7 mouse cellular contexts compared by ENCODE assay signal in genomic region chr9:21091707-21092320, GRCm38 (mm10). TPM values are rescaled to one million over a fixed set of nuclear protein-coding genes. Genes with fewer than 3 reads are reported as not detected.
DNase-seq lines count a peak whose midpoint lies in the region; ATAC-seq lines count a peak whose summit lies in the region.

Gm38431 (minus strand) TSS chr9:21091997.
Raver1 (minus strand) TSS chr9:21092008.

- under 1% methylated on average over 54 of the region's 54 CpGs for WGBS in intestine, embryonic 15.5 days
- WGBS in midbrain, embryonic 10.5 days, result under 1% methylated on average over 54 of the region's 54 CpGs

- H3K9ac ChIP-seq in intestine, embryonic 15.5 days, result peak within 1 kb of the TSS; percentile 75

- intact Hi-C loops in gastrocnemius, postnatal 36 days (cut with DNase I), result loop anchor here (5.0 kb wide), 1 partner anchor 35 kb away; no protein-coding TSS in a partner anchor
- intact Hi-C loops in left cerebral cortex, postnatal 25 days (cut with DNase I), result loop anchor here (1.0 to 2.0 kb wide), 2 partner anchors 39 to 61 kb away; partner anchors contain the start of gene Tyk2

- peaks cover 21% of the 10 kb centered on the region for H3K36me3 ChIP-seq in intestine, embryonic 15.5 days
- peaks cover 46% of the 10 kb centered on the region for H3K36me3 ChIP-seq in midbrain, embryonic 10.5 days

- DNase-seq in adrenal gland, adult 2 months, result peak; percentile 98
- DNase-seq in embryo, embryonic 11.5 days (ENCODE audit: low read depth, low spot score), result peak; percentile 95
- DNase-seq in gastrocnemius, postnatal 36 days, result peak; percentile 93 to 98
- peak; percentile 96 to 99 for DNase-seq in left cerebral cortex, postnatal 25 days (ENCODE audit: low spot score in 2 of 2)
- DNase-seq in midbrain, embryonic 10.5 days (ENCODE audit: low spot score), result peak; percentile 98
- peak; percentile 94 for DNase-seq in right cerebral cortex, postnatal 4 days

- H3K27ac ChIP-seq in intestine, embryonic 15.5 days, result peak within 1 kb of the TSS; percentile 95
- H3K27ac ChIP-seq in midbrain, embryonic 10.5 days (replicated peaks), result peak within 1 kb of the TSS; percentile 97

- no peaks in the 10 kb centered on the region for H3K27me3 ChIP-seq in intestine, embryonic 15.5 days (replicated peaks)
- no peaks in the 10 kb centered on the region for H3K27me3 ChIP-seq in midbrain, embryonic 10.5 days (ENCODE audit: low read depth, poor library complexity, severe bottlenecking)

- peak within 1 kb of the TSS; percentile 76 for H3K4me2 ChIP-seq in intestine, embryonic 15.5 days (replicated peaks)

- H3K4me1 ChIP-seq in intestine, embryonic 15.5 days (replicated peaks), result peaks cover 23% of the 10 kb centered on the region
- H3K4me1 ChIP-seq in midbrain, embryonic 10.5 days, result peaks cover 32% of the 10 kb centered on the region

- ATAC-seq in intestine, embryonic 15.5 days, result peak; percentile 99

- H3K9me3 ChIP-seq in intestine, embryonic 15.5 days, result no peaks in the 10 kb centered on the region
- H3K9me3 ChIP-seq in midbrain, embryonic 10.5 days (replicated peaks), result no peaks in the 10 kb centered on the region

- peak within 1 kb of the TSS; percentile 71 for H3K4me3 ChIP-seq in intestine, embryonic 15.5 days (replicated peaks)
- H3K4me3 ChIP-seq in midbrain, embryonic 10.5 days, result peak within 1 kb of the TSS; percentile 81

RNA-seq across cellular contexts. Expression of gene Gm38431, which starts in this region (rescaled TPM):
- total RNA-seq in adrenal gland, adult 2 months (2021), result 1 to 10 TPM in 1 of 2 experiments, under 1 TPM in 1; 0.90 to 2.5 TPM
- polyA plus RNA-seq in adrenal gland, adult 2 months (2012; rRNA removed), result 68.5 and 74.0 TPM in 2 replicates
- 1 to 10 TPM; 1.6 TPM for total RNA-seq in gastrocnemius, postnatal 36 days (2021)
- polyA plus RNA-seq in intestine, embryonic 15.5 days (2015; fragmentation: Nextera tagmentation; extraction: Ambion mirVana), result 1.0 and 2.4 TPM in 2 replicates
- total RNA-seq in left cerebral cortex, postnatal 25 days (2021), result 1 to 10 TPM; 1.6 to 3.0 TPM
- polyA plus RNA-seq in midbrain, embryonic 10.5 days (2016; fragmentation: Nextera tagmentation; extraction: Ambion mirVana), result 3.4 and 3.9 TPM in 2 replicates

RNA-seq across cellular contexts. Expression of gene Raver1, which starts in this region (rescaled TPM):
- 10 to 100 TPM; 50.8 to 53.4 TPM for total RNA-seq in adrenal gland, adult 2 months (2021)
- 52.8 and 76.4 TPM in 2 replicates for polyA plus RNA-seq in adrenal gland, adult 2 months (2012; rRNA removed)
- 10 to 100 TPM; 13.8 to 17.9 TPM for total RNA-seq in gastrocnemius, postnatal 36 days (2021)
- 64.5 and 66.5 TPM in 2 replicates for polyA plus RNA-seq in intestine, embryonic 15.5 days (2015; fragmentation: Nextera tagmentation; extraction: Ambion mirVana)
- total RNA-seq in left cerebral cortex, postnatal 25 days (2021), result 10 to 100 TPM; 26.4 to 27.9 TPM
- polyA plus RNA-seq in midbrain, embryonic 10.5 days (2016; fragmentation: Nextera tagmentation; extraction: Ambion mirVana), result 95.4 and 102 TPM in 2 replicates

Comparison
In these comparisons a context has a peak if more than half of its experiments do, and no peak if none do; other contexts are left out.
1. Peak in every context shown above with its lines: DNase-seq, ATAC-seq, H3K4me3 ChIP-seq and H3K27ac ChIP-seq.
2. RNA of gene Gm38431 (polyA plus RNA-seq): 68.5 to 74.0 TPM in adrenal gland, adult 2 months; 3.4 to 3.9 TPM in midbrain, embryonic 10.5 days and 1.0 to 2.4 TPM in intestine, embryonic 15.5 days; every median in the first group is over 10 times any median in the second.